Comparison of ENCODE assay signal across 7 mouse cellular contexts in the genomic region with DNA sequence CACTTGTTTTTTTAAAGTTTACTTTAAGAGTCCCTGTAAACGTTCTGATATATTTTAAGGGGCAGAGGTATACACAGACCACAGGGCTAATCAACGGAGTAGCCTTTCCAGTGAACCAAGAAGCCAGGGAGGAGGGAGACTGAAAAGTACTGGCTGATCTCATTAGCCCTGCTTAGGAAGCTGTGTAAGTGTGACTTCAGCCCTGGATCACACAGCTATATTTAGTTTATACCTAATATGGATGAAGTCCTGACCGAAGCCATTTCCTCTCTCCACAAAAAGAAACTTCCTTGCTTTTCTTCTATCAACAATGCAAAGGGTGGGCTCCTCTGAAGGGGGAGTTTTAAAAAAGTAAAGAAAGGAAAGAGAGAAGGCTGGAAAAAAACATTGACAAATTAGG. TPM values are rescaled to one million over a fixed set of nuclear protein-coding genes. Genes with fewer than 3 reads are reported as not detected.
DNase-seq lines count a peak whose midpoint lies in the region; ATAC-seq and TF ChIP-seq lines count a peak whose summit lies in the region.

No protein-coding gene starts in this region.

- H3K4me3 ChIP-seq in midbrain, embryonic 13.5 days (replicated peaks), result no peak overlapping the region
- H3K4me3 ChIP-seq in midbrain, postnatal 0 days (ENCODE audit: low read depth, low read length), result no peak overlapping the region
- no peak overlapping the region for H3K4me3 ChIP-seq in heart, embryonic 11.5 days (ENCODE audit: low read depth, low read length)
- no peak overlapping the region for H3K4me3 ChIP-seq in limb, embryonic 15.5 days
- H3K4me3 ChIP-seq in stomach, embryonic 15.5 days (replicated peaks), result no peak overlapping the region

- no peak overlapping the region for H3K9ac ChIP-seq in midbrain, embryonic 13.5 days (replicated peaks)
- H3K9ac ChIP-seq in midbrain, postnatal 0 days (replicated peaks; ENCODE audit: low read length, poor library complexity, severe bottlenecking), result no peak overlapping the region
- H3K9ac ChIP-seq in heart, embryonic 11.5 days (ENCODE audit: low read depth, low read length), result peak overlapping the region; percentile 36; the same call in 1 of the 2 replicates
- H3K9ac ChIP-seq in limb, embryonic 15.5 days, result no peak overlapping the region
- H3K9ac ChIP-seq in stomach, embryonic 15.5 days, result no peak overlapping the region

- no peak for DNase-seq in midbrain, postnatal 0 days (ENCODE audit: low spot score)
- no peak for DNase-seq in adipocyte (ENCODE audit: low spot score)
- DNase-seq in layer of hippocampus, postnatal 25 days (ENCODE audit: extremely low spot score in 1 of 2, low spot score in 1 of 2), result no peak

- no peak for TF ChIP-seq CTCF in midbrain, postnatal 0 days (IDR thresholded peaks at IDR 0.05)

- peaks cover 48% of the 10 kb centered on the region for H3K4me1 ChIP-seq in midbrain, embryonic 13.5 days (replicated peaks)
- H3K4me1 ChIP-seq in midbrain, postnatal 0 days (ENCODE audit: insufficient read depth, low read length), result no peaks in the 10 kb centered on the region
- H3K4me1 ChIP-seq in heart, embryonic 11.5 days (ENCODE audit: control insufficient read depth, insufficient read depth, low read length), result peaks cover 57% of the 10 kb centered on the region
- H3K4me1 ChIP-seq in limb, embryonic 15.5 days, result peaks cover 47% of the 10 kb centered on the region
- H3K4me1 ChIP-seq in stomach, embryonic 15.5 days, result peaks cover 31% of the 10 kb centered on the region

- H3K4me2 ChIP-seq in midbrain, embryonic 13.5 days (replicated peaks), result no peak overlapping the region
- no peak overlapping the region for H3K4me2 ChIP-seq in midbrain, postnatal 0 days (ENCODE audit: low read depth, low read length, poor library complexity, severe bottlenecking)
- H3K4me2 ChIP-seq in heart, embryonic 11.5 days, result peak overlapping the region; percentile 32
- H3K4me2 ChIP-seq in limb, embryonic 15.5 days, result no peak overlapping the region
- H3K4me2 ChIP-seq in stomach, embryonic 15.5 days, result no peak overlapping the region

- H3K36me3 ChIP-seq in midbrain, embryonic 13.5 days, result no peaks in the 10 kb centered on the region
- H3K36me3 ChIP-seq in midbrain, postnatal 0 days (ENCODE audit: insufficient read depth, low read length), result no peaks in the 10 kb centered on the region
- H3K36me3 ChIP-seq in heart, embryonic 11.5 days (ENCODE audit: control insufficient read depth, insufficient read depth, low read length), result 0 out of 2 replicates have a peak, but pooled peaks cover 4% of the 10 kb centered on the region
- no peaks in the 10 kb centered on the region for H3K36me3 ChIP-seq in limb, embryonic 15.5 days
- H3K36me3 ChIP-seq in stomach, embryonic 15.5 days, result no peaks in the 10 kb centered on the region

- peak overlapping the region; percentile 2; the same call in 1 of the 2 replicates for H3K27ac ChIP-seq in midbrain, embryonic 13.5 days
- H3K27ac ChIP-seq in midbrain, postnatal 0 days (ENCODE audit: low read depth, low read length), result no peak overlapping the region
- peak overlapping the region; percentile 93 for H3K27ac ChIP-seq in heart, embryonic 11.5 days (ENCODE audit: low read depth, low read length)
- H3K27ac ChIP-seq in limb, embryonic 15.5 days, result peak overlapping the region; percentile 65
- H3K27ac ChIP-seq in stomach, embryonic 15.5 days, result peak overlapping the region; percentile 91

- no peaks in the 10 kb centered on the region for H3K9me3 ChIP-seq in midbrain, embryonic 13.5 days
- H3K9me3 ChIP-seq in midbrain, postnatal 0 days (ENCODE audit: low read length), result no peaks in the 10 kb centered on the region
- H3K9me3 ChIP-seq in heart, embryonic 11.5 days (replicated peaks; ENCODE audit: control insufficient read depth, low read length), result no peaks in the 10 kb centered on the region
- no peaks in the 10 kb centered on the region for H3K9me3 ChIP-seq in limb, embryonic 15.5 days
- no peaks in the 10 kb centered on the region for H3K9me3 ChIP-seq in stomach, embryonic 15.5 days

- 47% methylated on average over 3 of the region's 3 CpGs for WGBS in midbrain, embryonic 13.5 days
- WGBS in midbrain, postnatal 0 days, result 41% methylated on average over 3 of the region's 3 CpGs
- WGBS in heart, embryonic 11.5 days (ENCODE audit: insufficient replicate concordance), result 23% methylated on average over 3 of the region's 3 CpGs
- 41% methylated on average over 3 of the region's 3 CpGs for WGBS in limb, embryonic 15.5 days
- 11% methylated on average over 3 of the region's 3 CpGs for WGBS in stomach, embryonic 15.5 days

- H3K27me3 ChIP-seq in midbrain, embryonic 13.5 days, result no peaks in the 10 kb centered on the region
- no peaks in the 10 kb centered on the region for H3K27me3 ChIP-seq in midbrain, postnatal 0 days (ENCODE audit: insufficient read depth, low read length)
- H3K27me3 ChIP-seq in heart, embryonic 11.5 days (ENCODE audit: control insufficient read depth, insufficient read depth, low read length), result no peaks in the 10 kb centered on the region
- H3K27me3 ChIP-seq in limb, embryonic 15.5 days, result no peaks in the 10 kb centered on the region
- H3K27me3 ChIP-seq in stomach, embryonic 15.5 days (replicated peaks), result no peaks in the 10 kb centered on the region

- ATAC-seq in midbrain, embryonic 13.5 days, result no peak
- no peak for ATAC-seq in midbrain, postnatal 0 days (ENCODE audit: low FRiP score)
- peak; percentile 52; the same call in 1 of the 2 replicates for ATAC-seq in heart, embryonic 11.5 days (replicated peaks; ENCODE audit: insufficient number of reproducible peaks, low FRiP score, low TSS enrichment)
- no peak for ATAC-seq in limb, embryonic 15.5 days (ENCODE audit: insufficient number of reproducible peaks, low FRiP score, low TSS enrichment, low read depth)
- ATAC-seq in stomach, embryonic 15.5 days (ENCODE audit: insufficient read depth, low FRiP score, low read depth), result peak; percentile 64; the same call in 1 of the 2 replicates

RNA-seq across cellular contexts. Expression of a gene that starts 17.8 kb away (rescaled TPM):
- 95.1 and 108 TPM in 2 replicates for polyA plus RNA-seq in midbrain, embryonic 13.5 days (2015; fragmentation: Nextera tagmentation; extraction: Ambion mirVana)
- 47.4 and 55.5 TPM in 2 replicates for total RNA-seq in midbrain, postnatal 0 days (2014; rRNA removed)
- 38.0 and 38.6 TPM in 2 replicates for polyA plus RNA-seq in midbrain, postnatal 0 days (2015; fragmentation: Nextera tagmentation; extraction: Ambion mirVana)
- polyA plus RNA-seq in heart, embryonic 11.5 days (2014; fragmentation: Nextera tagmentation; extraction: Ambion mirVana), result 156 and 251 TPM in 2 replicates
- polyA plus RNA-seq in limb, embryonic 15.5 days (2015; fragmentation: Nextera tagmentation; extraction: Ambion mirVana), result 117 and 133 TPM in 2 replicates
- 141 and 144 TPM in 2 replicates for polyA plus RNA-seq in stomach, embryonic 15.5 days (2015; fragmentation: Nextera tagmentation; extraction: Ambion mirVana)
- 10 to 100 TPM; 36.9 to 38.9 TPM for total RNA-seq in layer of hippocampus, postnatal 25 days (2021)

Comparison
In these comparisons a context has a peak if more than half of its experiments do, and no peak if none do; other contexts are left out.
1. ATAC-seq: peak in heart, embryonic 11.5 days (single experiment) and stomach, embryonic 15.5 days (single experiment); none in midbrain, embryonic 13.5 days (single experiment), midbrain, postnatal 0 days (single experiment) and limb, embryonic 15.5 days (single experiment).